Mouse (Mus musculus): Measurements from ENCODE around the gene Pard3.

Gene Pard3

GRCm38 (mm10) chr8:127512001-127512573, 448.4 kb downstream of the Pard3 start:
- no peak for DNase-seq

- no peak for DNase-seq
These were observed 448.9 kb downstream of the Pard3 start for GRCm38 (mm10) chr8:127512580-127512979.

GRCm38 (mm10) chr8:127514810-127515735, 451.4 kb downstream of the Pard3 start:
- DNase-seq = no peak

- no peak for DNase-seq
These were observed 452.4 kb downstream of the Pard3 start for GRCm38 (mm10) chr8:127516043-127516442.

GRCm38 (mm10) chr8:127525673-127526072, 462.0 kb downstream of the Pard3 start:
- no peak for DNase-seq

- no peak for DNase-seq
These were observed 464.6 kb downstream of the Pard3 start for GRCm38 (mm10) chr8:127528315-127528714.

- no peak for DNase-seq
These were observed 466.1 kb downstream of the Pard3 start for GRCm38 (mm10) chr8:127529746-127530145.

GRCm38 (mm10) chr8:127531866-127532265, 468.2 kb downstream of the Pard3 start:
- no peak for DNase-seq

GRCm38 (mm10) chr8:127534789-127535188, 471.1 kb downstream of the Pard3 start:
- DNase-seq = no peak

- no peak for DNase-seq
These were observed 471.6 kb downstream of the Pard3 start for GRCm38 (mm10) chr8:127535192-127535845.

- DNase-seq = no peak
These were observed 472.1 kb downstream of the Pard3 start for GRCm38 (mm10) chr8:127535846-127536220.

- no peak for DNase-seq
These were observed 476.1 kb downstream of the Pard3 start for GRCm38 (mm10) chr8:127539803-127540202.

GRCm38 (mm10) chr8:127540273-127540672, 476.6 kb downstream of the Pard3 start:
- no peak for DNase-seq

- no peak for DNase-seq
These were observed 478.5 kb downstream of the Pard3 start for GRCm38 (mm10) chr8:127542162-127542561.

GRCm38 (mm10) chr8:127543676-127544075, 480.0 kb downstream of the Pard3 start:
- DNase-seq = no peak

- DNase-seq = no peak
These were observed 482.5 kb downstream of the Pard3 start for GRCm38 (mm10) chr8:127546161-127546560.

GRCm38 (mm10) chr8:127550928-127551327, 487.2 kb downstream of the Pard3 start:
- DNase-seq = no peak

GRCm38 (mm10) chr8:127552161-127552595, 488.5 kb downstream of the Pard3 start:
- no peak for DNase-seq

- no peak for DNase-seq
These were observed 489.1 kb downstream of the Pard3 start for GRCm38 (mm10) chr8:127552836-127553235.

- no peak for DNase-seq
These were observed 489.9 kb downstream of the Pard3 start for GRCm38 (mm10) chr8:127553582-127553981.

- no peak for DNase-seq
These were observed 492.1 kb downstream of the Pard3 start for GRCm38 (mm10) chr8:127555795-127556194.

GRCm38 (mm10) chr8:127556964-127557363, 493.3 kb downstream of the Pard3 start:
- no peak for DNase-seq

- DNase-seq = no peak
These were observed 493.9 kb downstream of the Pard3 start for GRCm38 (mm10) chr8:127557566-127557965.

- DNase-seq = no peak
These were observed 499.9 kb downstream of the Pard3 start for GRCm38 (mm10) chr8:127563634-127564033.
